Mouse (Mus musculus) stomach, postnatal 0 days (tissue): ENCODE measurements around the gene Acss1. TPM values are rescaled to one million over a fixed set of nuclear protein-coding genes. Genes with fewer than 3 reads are reported as not detected.

Source experiments
- ATAC-seq: fragments of 200-750 bp; cut with Nextera tagmentation; 2 replicates; pipeline ENCODE4 v1.8.0; 2017; ENCODE audit not compliant: low FRiP score, low TSS enrichment
- DNase-seq: peaks from one replicate; pipeline ENCODE4 v3.0.0-alpha.2; 2016; ENCODE audit warnings: low spot score
- H3K27ac ChIP-seq: fragments of 300-500 bp; sonication (generic); replicated peaks from 2 replicates; pipeline ENCODE4 v1.5.1; 2014; ENCODE audit warnings: mild to moderate bottlenecking, control low read depth
- H3K27me3 ChIP-seq: fragments of 300-500 bp; sonication (generic); 2 replicates; pipeline ENCODE4 v1.6.1; 2014; ENCODE audit warnings: low read length; ENCODE audit not compliant: control insufficient read depth, insufficient read depth
- H3K36me3 ChIP-seq: fragments of 300-500 bp; sonication (generic); 2 replicates; pipeline ENCODE4 v1.6.1; 2014; ENCODE audit warnings: low read length, mixed read lengths; ENCODE audit not compliant: control insufficient read depth, insufficient read depth
- H3K4me1 ChIP-seq: fragments of 300-500 bp; sonication (generic); replicated peaks from 2 replicates; pipeline ENCODE4 v1.6.1; 2014; ENCODE audit warnings: antibody characterized with exemption; ENCODE audit not compliant: control insufficient read depth, insufficient read depth
- H3K4me2 ChIP-seq: fragments of 300-500 bp; sonication (generic); replicated peaks from 2 replicates; pipeline ENCODE4 v1.6.1; 2014; ENCODE audit warnings: low read depth, mild to moderate bottlenecking, control low read depth, moderate library complexity
- H3K4me3 ChIP-seq: fragments of 300-500 bp; sonication (generic); 2 replicates; pipeline ENCODE4 v1.5.1; 2014; ENCODE audit warnings: low read depth, low read length, control low read depth
- H3K9ac ChIP-seq: fragments of 300-500 bp; sonication (generic); 2 replicates; pipeline ENCODE4 v1.6.1; 2014; ENCODE audit warnings: mild to moderate bottlenecking, low read length, control low read depth, mixed read lengths
- H3K9me3 ChIP-seq: fragments of 300-500 bp; sonication (generic); 2 replicates; pipeline ENCODE4 v1.6.1; 2016; ENCODE audit warnings: low read length; ENCODE audit not compliant: control insufficient read depth
- CTCF ChIP-seq: IDR thresholded peaks from 2 replicates; pipeline ENCODE4 v1.5.1; 2016; ENCODE audit warnings: antibody characterized with exemption, low read depth, mild to moderate bottlenecking, moderate library complexity
- EP300 ChIP-seq: optimal IDR thresholded peaks from 2 replicates; pipeline ENCODE3; 2016; ENCODE audit warnings: antibody characterized with exemption
- WGBS: fragments of 180-500 bp; shearing (Covaris S2); extraction: QIAGEN DNeasy Blood & Tissue Kit; methylation state at CpG from one replicate; pipeline ENCODE4 v1.1.7; 2014; 5-methylcytosine and 5-hydroxymethylcytosine counted together
- polyA plus RNA-seq: library from polyadenylated mRNA; unstranded; fragments of >200 nt; fragmentation: Nextera tagmentation; extraction: Ambion mirVana; gene quantifications from 2 replicates; pipeline ENCODE4 v1.2.1, GENCODE M21; 2015

Acss1 gene
- polyA plus RNA-seq, 1 experiment from 2014 or later: 28.2 TPM

GRCm38 (mm10) chr2:150656975-150657768 is 11.1 kb downstream of the Acss1 start:
- Histone ChIP-seq H3K9ac (no peak overlapping the region), H3K27me3 (no peaks in the 10 kb centered on the region), H3K4me3 (no peak overlapping the region), H3K4me1 (no peaks in the 10 kb centered on the region), H3K27ac (no peak overlapping the region), H3K9me3 (no peaks in the 10 kb centered on the region), H3K36me3 (peaks cover 4% of the 10 kb centered on the region; the same call in 1 of the 2 replicates), H3K4me2 (no peak overlapping the region)
- DNase-seq (no peak), ATAC-seq (no peak)
- 57% methylated on average over 8 of the region's 8 CpGs for WGBS
- TF ChIP-seq CTCF (no peak), EP300 (no peak)

GRCm38 (mm10) chr2:150656112-150656511 is 12.2 kb downstream of the Acss1 start:
- H3K9me3 ChIP-seq: no peaks in the 10 kb centered on the region
- peaks cover 4% of the 10 kb centered on the region; the same call in 1 of the 2 replicates for H3K36me3 ChIP-seq
- TF ChIP-seq CTCF (no peak), EP300 (no peak)
- ATAC-seq (no peak), DNase-seq (no peak)
- H3K9ac ChIP-seq: no peak overlapping the region
- whole genome bisulfite sequencing: 96% methylated on average over 3 of the region's 3 CpGs
- H3K4me2 ChIP-seq: no peak overlapping the region
- H3K4me1 ChIP-seq: no peaks in the 10 kb centered on the region
- no peak overlapping the region for H3K4me3 ChIP-seq
- no peaks in the 10 kb centered on the region for H3K27me3 ChIP-seq
- H3K27ac ChIP-seq: no peak overlapping the region

GRCm38 (mm10) chr2:150655290-150655689 is 13.0 kb downstream of the Acss1 start:
- Histone ChIP-seq H3K4me2 (no peak overlapping the region), H3K36me3 (peaks cover 4% of the 10 kb centered on the region; the same call in 1 of the 2 replicates), H3K4me1 (no peaks in the 10 kb centered on the region), H3K27me3 (no peaks in the 10 kb centered on the region), H3K9me3 (no peaks in the 10 kb centered on the region), H3K4me3 (no peak overlapping the region), H3K9ac (no peak overlapping the region), H3K27ac (no peak overlapping the region)
- no peak for TF ChIP-seq CTCF
- no peak for TF ChIP-seq EP300
- WGBS: 66% methylated on average over 6 of the region's 6 CpGs
- ATAC-seq (peak; percentile 80), DNase-seq (no peak)

GRCm38 (mm10) chr2:150654814-150655213 is 13.5 kb downstream of the Acss1 start:
- Histone ChIP-seq H3K4me2 (no peak overlapping the region), H3K27me3 (no peaks in the 10 kb centered on the region), H3K4me3 (no peak overlapping the region), H3K27ac (no peak overlapping the region), H3K4me1 (no peaks in the 10 kb centered on the region), H3K9ac (no peak overlapping the region), H3K9me3 (no peaks in the 10 kb centered on the region), H3K36me3 (peaks cover 4% of the 10 kb centered on the region; the same call in 1 of the 2 replicates)
- 77% methylated on average over 2 of the region's 2 CpGs for WGBS
- no peak for DNase-seq
- TF ChIP-seq EP300 (no peak), CTCF (no peak)
- ATAC-seq: no peak

- DNase-seq: no peak
- 32% methylated on average over 9 of the region's 9 CpGs for WGBS
- ATAC-seq: peak; percentile 16; the same call in 1 of the 2 replicates
Observed at GRCm38 (mm10) chr2:150651366-150651765, 16.9 kb downstream of the Acss1 start.

GRCm38 (mm10) chr2:150650511-150651074 is 17.7 kb downstream of the Acss1 start:
- Histone ChIP-seq H3K4me1 (no peaks in the 10 kb centered on the region), H3K27ac (0 out of 2 replicates have a peak overlapping the region, but pooled peaks have one; percentile 30), H3K4me2 (no peak overlapping the region), H3K9ac (no peak overlapping the region), H3K4me3 (no peak overlapping the region), H3K36me3 (no peaks in the 10 kb centered on the region), H3K27me3 (no peaks in the 10 kb centered on the region), H3K9me3 (no peaks in the 10 kb centered on the region)
- DNase-seq (no peak), ATAC-seq (peak; percentile 21; the same call in 1 of the 2 replicates)
- WGBS: 25% methylated on average over 7 of the region's 7 CpGs
- TF ChIP-seq EP300 (no peak), CTCF (no peak)

More at GRCm38 (mm10) chr2:150651366-150651765, 16.9 kb downstream of the Acss1 start:
- no peaks in the 10 kb centered on the region for H3K9me3 ChIP-seq
- peak overlapping the region; percentile 30; the same call in 1 of the 2 replicates for H3K27ac ChIP-seq
- H3K4me3 ChIP-seq: no peak overlapping the region
- no peak overlapping the region for H3K9ac ChIP-seq
- H3K4me2 ChIP-seq: no peak overlapping the region
- no peaks in the 10 kb centered on the region for H3K27me3 ChIP-seq
- TF ChIP-seq CTCF (no peak), EP300 (no peak)
- H3K4me1 ChIP-seq: no peaks in the 10 kb centered on the region
- H3K36me3 ChIP-seq: no peaks in the 10 kb centered on the region
